Mouse (Mus musculus): ENCODE results near the gene Ccnb2.

The Ccnb2 gene

GRCm38 (mm10) chr9:70421257-70422056 lies at the start of gene Ccnb2:
TSS of gene Ccnb2 (minus strand) at chr9:70421547.
- WGBS: 3% methylated on average over 45 of the region's 45 CpGs

- WGBS: 98% methylated on average over 13 of the region's 13 CpGs
These were observed 41.7 kb upstream of the Ccnb2 start for GRCm38 (mm10) chr9:70463091-70463490.

GRCm38 (mm10) chr9:70452371-70452770 lies 31.0 kb upstream of the Ccnb2 start:
- 90% methylated on average over 2 of the region's 2 CpGs for WGBS

- WGBS: 92% methylated on average over 5 of the region's 5 CpGs
These were observed 27.7 kb upstream of the Ccnb2 start for GRCm38 (mm10) chr9:70449072-70449471.

- 71% methylated on average over 4 of the region's 4 CpGs for WGBS
These were observed 18.6 kb upstream of the Ccnb2 start for GRCm38 (mm10) chr9:70439959-70440358.

GRCm38 (mm10) chr9:70422661-70423060 lies 1.3 kb upstream of the Ccnb2 start:
- WGBS: 95% methylated on average over 2 of the region's 2 CpGs

- WGBS: 76% methylated on average over 3 of the region's 3 CpGs
These were observed 4.9 kb downstream of the Ccnb2 start for GRCm38 (mm10) chr9:70416412-70416811.

GRCm38 (mm10) chr9:70413038-70413437 lies 8.3 kb downstream of the Ccnb2 start:
- 87% methylated on average over 7 of the region's 7 CpGs for WGBS

GRCm38 (mm10) chr9:70410668-70411067 lies 10.7 kb downstream of the Ccnb2 start:
- WGBS: 85% methylated on average over 11 of the region's 11 CpGs

- WGBS: 69% methylated on average over 8 of the region's 8 CpGs
These were observed 11.6 kb downstream of the Ccnb2 start for GRCm38 (mm10) chr9:70409743-70410142.

GRCm38 (mm10) chr9:70408791-70409190 lies 12.6 kb downstream of the Ccnb2 start:
- 91% methylated on average over 3 of the region's 3 CpGs for WGBS

GRCm38 (mm10) chr9:70406596-70406995 lies 14.8 kb downstream of the Ccnb2 start:
- WGBS: 76% methylated on average over 3 of the region's 3 CpGs

- 49% methylated on average over 8 of the region's 8 CpGs for WGBS
These were observed 19.3 kb downstream of the Ccnb2 start for GRCm38 (mm10) chr9:70401937-70402539.

- 87% methylated on average over 2 of the region's 2 CpGs for WGBS
These were observed 25.3 kb downstream of the Ccnb2 start for GRCm38 (mm10) chr9:70396083-70396482.

GRCm38 (mm10) chr9:70395617-70396016 lies 25.7 kb downstream of the Ccnb2 start:
- WGBS: 86% methylated on average over 12 of the region's 12 CpGs

- WGBS: 30% methylated on average over 6 of the region's 6 CpGs
These were observed 28.8 kb downstream of the Ccnb2 start for GRCm38 (mm10) chr9:70392563-70392907.

- WGBS: 60% methylated on average over 12 of the region's 12 CpGs
These were observed 29.4 kb downstream of the Ccnb2 start for GRCm38 (mm10) chr9:70391660-70392562.

GRCm38 (mm10) chr9:70391042-70391441 lies 30.3 kb downstream of the Ccnb2 start:
- WGBS: 97% methylated on average over 5 of the region's 5 CpGs

- WGBS: 86% methylated on average over 3 of the region's 3 CpGs
These were observed 31.8 kb downstream of the Ccnb2 start for GRCm38 (mm10) chr9:70389548-70389947.

- 67% methylated on average over 4 of the region's 4 CpGs for WGBS
These were observed 33.8 kb downstream of the Ccnb2 start for GRCm38 (mm10) chr9:70387410-70388119.

- WGBS: 93% methylated on average over 18 of the region's 18 CpGs
These were observed 36.2 kb downstream of the Ccnb2 start for GRCm38 (mm10) chr9:70384958-70385728.
